12 mouse cellular contexts compared by ENCODE assay signal in the genomic region with DNA sequence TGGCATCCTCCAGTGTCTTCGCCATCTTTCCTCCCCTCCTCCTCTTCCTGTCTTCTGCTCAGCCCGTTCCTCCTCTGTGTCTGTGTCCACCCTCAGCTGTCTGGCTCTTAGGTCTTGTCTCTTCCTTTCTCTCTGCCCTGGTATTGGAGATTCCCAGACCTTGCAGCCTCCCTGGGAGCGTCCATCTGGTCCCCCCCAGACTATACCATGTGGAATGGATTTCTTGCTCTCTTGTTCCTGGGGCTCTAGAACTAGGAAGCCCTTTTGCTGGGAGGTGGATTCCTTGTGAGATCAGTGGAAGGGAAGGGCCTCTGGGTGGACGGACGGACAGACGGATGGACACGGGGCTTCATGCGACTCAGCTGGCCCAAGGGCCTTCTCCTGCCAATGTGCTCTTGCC. TPM values are rescaled to one million over a fixed set of nuclear protein-coding genes. Genes with fewer than 3 reads are reported as not detected.
DNase-seq lines count a peak whose midpoint lies in the region; ATAC-seq and TF ChIP-seq lines count a peak whose summit lies in the region.
"Had no signal": no experiment of that assay in that cellular context is flagged by ENCODE, and none has a peak within 500 bp of the region (broad histone marks: within the 10 kb centered on the region; RNA-seq: fewer than 3 reads in every experiment).

No protein-coding gene starts in this region.

- peaks cover 79% of the 10 kb centered on the region for H3K4me1 ChIP-seq in liver, embryonic 11.5 days (replicated peaks; ENCODE audit: control insufficient read depth, insufficient read depth, low read length)
- peaks cover 27% of the 10 kb centered on the region for H3K4me1 ChIP-seq in intestine, postnatal 0 days (replicated peaks; ENCODE audit: control insufficient read depth, insufficient read depth, low read length)
- peaks cover 73% of the 10 kb centered on the region for H3K4me1 ChIP-seq in neural tube, embryonic 15.5 days

- no peaks in the 10 kb centered on the region for H3K27me3 ChIP-seq in liver, embryonic 11.5 days (replicated peaks; ENCODE audit: control insufficient read depth, insufficient read depth, low read length)
- no peaks in the 10 kb centered on the region for H3K27me3 ChIP-seq in intestine, postnatal 0 days (replicated peaks; ENCODE audit: control insufficient read depth, insufficient read depth, low read length)
- H3K27me3 ChIP-seq in neural tube, embryonic 15.5 days (replicated peaks) = no peaks in the 10 kb centered on the region

- WGBS in liver, embryonic 11.5 days = 80% methylated on average over 8 of the region's 8 CpGs
- WGBS in intestine, postnatal 0 days = 81% methylated on average over 8 of the region's 8 CpGs
- 85% methylated on average over 8 of the region's 8 CpGs for WGBS in neural tube, embryonic 15.5 days

- peak overlapping the region; percentile 95 for H3K4me2 ChIP-seq in liver, embryonic 11.5 days
- H3K4me2 ChIP-seq in intestine, postnatal 0 days (replicated peaks; ENCODE audit: low read depth) = no peak overlapping the region
- H3K4me2 ChIP-seq in neural tube, embryonic 15.5 days = peak overlapping the region; percentile 91

- peak overlapping the region; percentile 44; the same call in 1 of the 2 replicates for H3K9ac ChIP-seq in liver, embryonic 11.5 days (ENCODE audit: low read depth, low read length)
- no peak overlapping the region for H3K9ac ChIP-seq in intestine, postnatal 0 days (ENCODE audit: low read depth, low read length)
- peak overlapping the region; percentile 26; the same call in 1 of the 2 replicates for H3K9ac ChIP-seq in neural tube, embryonic 15.5 days (replicated peaks)

- peaks cover 40% of the 10 kb centered on the region; the same call in 1 of the 2 replicates for H3K36me3 ChIP-seq in liver, embryonic 11.5 days (ENCODE audit: control insufficient read depth, insufficient read depth, low read length)
- H3K36me3 ChIP-seq in intestine, postnatal 0 days (ENCODE audit: control insufficient read depth, insufficient read depth) = peaks cover 40% of the 10 kb centered on the region
- peaks cover 41% of the 10 kb centered on the region for H3K36me3 ChIP-seq in neural tube, embryonic 15.5 days

- H3K4me3 ChIP-seq in liver, embryonic 11.5 days (ENCODE audit: low read depth, low read length) = peak overlapping the region; percentile 98
- H3K4me3 ChIP-seq in intestine, postnatal 0 days (ENCODE audit: low read depth, low read length) = no peak overlapping the region
- peak overlapping the region; percentile 89 for H3K4me3 ChIP-seq in neural tube, embryonic 15.5 days (replicated peaks)

- no peaks in the 10 kb centered on the region for H3K9me3 ChIP-seq in liver, embryonic 11.5 days (ENCODE audit: control insufficient read depth, low read length)
- no peaks in the 10 kb centered on the region for H3K9me3 ChIP-seq in intestine, postnatal 0 days (ENCODE audit: control insufficient read depth)
- no peaks in the 10 kb centered on the region for H3K9me3 ChIP-seq in neural tube, embryonic 15.5 days (replicated peaks)

- peak; percentile 37 for DNase-seq in cerebellum, adult 11 months
- DNase-seq in cerebellum, adult 9-10 months = no peak
- no peak for DNase-seq in liver, embryonic 11.5 days (ENCODE audit: low spot score)
- DNase-seq in liver = no peak
- DNase-seq in adrenal gland, postnatal 4 days (ENCODE audit: low spot score in 2 of 2) = no peak
- no peak for DNase-seq in left cerebral cortex, adult 8-10 months (ENCODE audit: low spot score in 2 of 2)
- DNase-seq: cerebellum, postnatal 36 days; heart, postnatal 4 days had no signal

- ATAC-seq in liver, embryonic 11.5 days (replicated peaks; ENCODE audit: low FRiP score) = no peak
- no peak for ATAC-seq in intestine, postnatal 0 days
- no peak for ATAC-seq in neural tube, embryonic 15.5 days (ENCODE audit: low FRiP score)

- H3K27ac ChIP-seq in liver, embryonic 11.5 days (ENCODE audit: low read depth, low read length) = peak overlapping the region; percentile 74
- peak overlapping the region; percentile 35; the same call in 1 of the 2 replicates for H3K27ac ChIP-seq in intestine, postnatal 0 days (ENCODE audit: low read depth, low read length)
- H3K27ac ChIP-seq in neural tube, embryonic 15.5 days (replicated peaks) = no peak overlapping the region

- no peak for TF ChIP-seq CTCF in intestine, postnatal 0 days (IDR thresholded peaks at IDR 0.05; ENCODE audit: low read depth)

RNA-seq across cellular contexts. Expression of a gene that starts 5.3 kb away (rescaled TPM):
- polyA plus RNA-seq in liver, embryonic 11.5 days (2014; fragmentation: Nextera tagmentation; extraction: Ambion mirVana) = 21.9 and 27.9 TPM in 2 replicates
- 6.3 and 7.1 TPM in 2 replicates for polyA plus RNA-seq in intestine, postnatal 0 days (2015; fragmentation: Nextera tagmentation; extraction: Ambion mirVana)
- polyA plus RNA-seq in neural tube, embryonic 15.5 days (2015; fragmentation: Nextera tagmentation; extraction: Ambion mirVana) = 18.8 TPM in 2 replicates
- total RNA-seq in adrenal gland, postnatal 4 days (2021) = 100 to 1,000 TPM; 108 to 113 TPM
- 100 to 1,000 TPM; 708 to 774 (median 713) TPM for total RNA-seq in left cerebral cortex, adult 8-10 months (2022)

RNA-seq across cellular contexts. Expression of a gene that starts 13.6 kb away (rescaled TPM):
- 55.8 and 57.8 TPM in 2 replicates for polyA plus RNA-seq in liver, embryonic 11.5 days (2014; fragmentation: Nextera tagmentation; extraction: Ambion mirVana)
- 6.5 and 6.9 TPM in 2 replicates for polyA plus RNA-seq in intestine, postnatal 0 days (2015; fragmentation: Nextera tagmentation; extraction: Ambion mirVana)
- polyA plus RNA-seq in neural tube, embryonic 15.5 days (2015; fragmentation: Nextera tagmentation; extraction: Ambion mirVana) = 139 and 167 TPM in 2 replicates
- total RNA-seq in adrenal gland, postnatal 4 days (2021) = 10 to 100 TPM; 16.2 to 22.5 TPM
- total RNA-seq in left cerebral cortex, adult 8-10 months (2022) = 10 to 100 TPM; 24.4 to 28.9 (median 28.7) TPM

RNA-seq across cellular contexts. Expression of a gene that starts 20.0 kb away (rescaled TPM):
- polyA plus RNA-seq in liver, embryonic 11.5 days (2014; fragmentation: Nextera tagmentation; extraction: Ambion mirVana) = 0.22 and 0.30 TPM in 2 replicates
- 0.18 and 0.55 TPM in 2 replicates for polyA plus RNA-seq in intestine, postnatal 0 days (2015; fragmentation: Nextera tagmentation; extraction: Ambion mirVana)
- polyA plus RNA-seq in neural tube, embryonic 15.5 days (2015; fragmentation: Nextera tagmentation; extraction: Ambion mirVana) = 0.77 and 1.4 TPM in 2 replicates
- 1 to 10 TPM; 2.8 to 3.9 TPM for total RNA-seq in adrenal gland, postnatal 4 days (2021)
- under 1 TPM in 3 of 4 experiments, not detected in 1; 0.23 to 0.48 (median 0.25) TPM for total RNA-seq in left cerebral cortex, adult 8-10 months (2022)

RNA-seq across cellular contexts. Expression of a gene that starts 28.7 kb away (rescaled TPM):
- not detected in 2 replicates for polyA plus RNA-seq in liver, embryonic 11.5 days (2014; fragmentation: Nextera tagmentation; extraction: Ambion mirVana)
- polyA plus RNA-seq in intestine, postnatal 0 days (2015; fragmentation: Nextera tagmentation; extraction: Ambion mirVana) = not detected in 2 replicates
- polyA plus RNA-seq in neural tube, embryonic 15.5 days (2015; fragmentation: Nextera tagmentation; extraction: Ambion mirVana) = not detected in 2 replicates
- total RNA-seq in adrenal gland, postnatal 4 days (2021) = not detected
- not detected for total RNA-seq in left cerebral cortex, adult 8-10 months (2022)
- total RNA-seq: heart, postnatal 4 days; left cerebral cortex, postnatal 25 days had no signal
- polyA plus RNA-seq: neural tube, embryonic 11.5 days had no signal

RNA-seq across cellular contexts. Expression of a gene that starts 45.1 kb away (rescaled TPM):
- polyA plus RNA-seq in liver, embryonic 11.5 days (2014; fragmentation: Nextera tagmentation; extraction: Ambion mirVana) = 14.9 and 15.2 TPM in 2 replicates
- polyA plus RNA-seq in intestine, postnatal 0 days (2015; fragmentation: Nextera tagmentation; extraction: Ambion mirVana) = 53.2 and 57.4 TPM in 2 replicates
- 24.9 and 27.1 TPM in 2 replicates for polyA plus RNA-seq in neural tube, embryonic 15.5 days (2015; fragmentation: Nextera tagmentation; extraction: Ambion mirVana)
- total RNA-seq in adrenal gland, postnatal 4 days (2021) = 10 to 100 TPM; 59.8 to 69.3 TPM
- total RNA-seq in left cerebral cortex, adult 8-10 months (2022) = 100 to 1,000 TPM; 112 to 125 (median 120) TPM
